Mouse (Mus musculus): ENCODE measurements around the gene Ankrd66. TPM values are rescaled to one million over a fixed set of nuclear protein-coding genes. Genes with fewer than 3 reads are reported as not detected.

Ankrd66 gene
- polyA plus RNA-seq (2014; fragmentation: Nextera tagmentation; extraction: Ambion mirVana), result 0.25 and 0.48 TPM in 2 replicates

- Histone ChIP-seq H3K4me1 (ENCODE audit: control insufficient read depth, insufficient read depth, low read length) (no peaks in the 10 kb centered on the region), H3K27me3 (ENCODE audit: control insufficient read depth, insufficient read depth, low read length) (no peaks in the 10 kb centered on the region), H3K36me3 (ENCODE audit: control insufficient read depth, insufficient read depth, low read length) (no peaks in the 10 kb centered on the region), H3K9ac (replicated peaks; ENCODE audit: low read depth, low read length) (no peak within 1 kb of the TSS), H3K9me3 (ENCODE audit: control insufficient read depth, low read length) (no peaks in the 10 kb centered on the region), H3K4me2 (ENCODE audit: low read depth, low read length) (no peak within 1 kb of the TSS), H3K27ac (ENCODE audit: low read depth, low read length) (no peak within 1 kb of the TSS), H3K4me3 (ENCODE audit: low read depth, low read length) (no peak within 1 kb of the TSS)
- ATAC-seq (ENCODE audit: low read depth), result no peak
- WGBS, result 67% methylated on average over 1 of the region's 1 CpGs
Observed at GRCm38 (mm10) chr17:43543539-43543938, at the start of gene Ankrd66. TSS of gene Ankrd66 (minus strand) at chr17:43543639.

GRCm38 (mm10) chr17:43592296-43593291, 49.2 kb upstream of the Ankrd66 start:
- Histone ChIP-seq H3K4me2 (ENCODE audit: low read depth, low read length) (no peak overlapping the region), H3K4me3 (ENCODE audit: low read depth, low read length) (no peak overlapping the region), H3K27me3 (ENCODE audit: control insufficient read depth, insufficient read depth, low read length) (no peaks in the 10 kb centered on the region), H3K4me1 (ENCODE audit: control insufficient read depth, insufficient read depth, low read length) (no peaks in the 10 kb centered on the region), H3K36me3 (ENCODE audit: control insufficient read depth, insufficient read depth, low read length) (no peaks in the 10 kb centered on the region), H3K27ac (ENCODE audit: low read depth, low read length) (no peak overlapping the region), H3K9me3 (ENCODE audit: control insufficient read depth, low read length) (no peaks in the 10 kb centered on the region), H3K9ac (replicated peaks; ENCODE audit: low read depth, low read length) (no peak overlapping the region)
- no peak for ATAC-seq (ENCODE audit: low read depth)
- WGBS, result 91% methylated on average over 21 of the region's 21 CpGs

GRCm38 (mm10) chr17:43590531-43590930, 47.1 kb upstream of the Ankrd66 start:
- ATAC-seq (ENCODE audit: low read depth), result no peak
- 75% methylated on average over 5 of the region's 5 CpGs for WGBS
- Histone ChIP-seq H3K4me1 (ENCODE audit: control insufficient read depth, insufficient read depth, low read length) (no peaks in the 10 kb centered on the region), H3K4me2 (ENCODE audit: low read depth, low read length) (no peak overlapping the region), H3K9me3 (ENCODE audit: control insufficient read depth, low read length) (no peaks in the 10 kb centered on the region), H3K36me3 (ENCODE audit: control insufficient read depth, insufficient read depth, low read length) (no peaks in the 10 kb centered on the region), H3K4me3 (ENCODE audit: low read depth, low read length) (no peak overlapping the region), H3K27me3 (ENCODE audit: control insufficient read depth, insufficient read depth, low read length) (no peaks in the 10 kb centered on the region), H3K27ac (ENCODE audit: low read depth, low read length) (no peak overlapping the region), H3K9ac (replicated peaks; ENCODE audit: low read depth, low read length) (no peak overlapping the region)

DNA sequence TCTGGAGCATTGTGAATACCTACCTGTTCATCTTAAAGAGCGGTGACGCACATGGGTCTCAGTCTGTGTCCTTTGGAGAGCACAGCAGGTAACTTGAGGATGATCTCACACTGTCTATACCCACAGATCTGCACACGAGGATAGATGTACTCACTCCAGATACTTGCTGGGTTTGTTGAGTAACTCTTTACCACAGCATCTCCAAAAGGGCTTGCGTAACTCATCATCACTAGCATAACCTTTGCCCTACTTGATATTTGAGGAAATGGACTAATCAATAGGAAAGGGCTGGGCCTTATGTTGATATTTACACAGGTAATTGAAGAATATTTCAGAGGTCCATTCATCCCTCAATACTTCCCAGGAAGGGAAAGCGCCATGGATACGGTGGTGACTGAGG, 46.3 kb upstream of the Ankrd66 start:
- H3K9ac ChIP-seq (replicated peaks; ENCODE audit: low read depth, low read length), result no peak overlapping the region
- H3K27me3 ChIP-seq (ENCODE audit: control insufficient read depth, insufficient read depth, low read length), result no peaks in the 10 kb centered on the region
- 96% methylated on average over 6 of the region's 6 CpGs for WGBS
- H3K9me3 ChIP-seq (ENCODE audit: control insufficient read depth, low read length), result no peaks in the 10 kb centered on the region
- no peaks in the 10 kb centered on the region for H3K4me1 ChIP-seq (ENCODE audit: control insufficient read depth, insufficient read depth, low read length)
- H3K4me3 ChIP-seq (ENCODE audit: low read depth, low read length), result no peak overlapping the region
- no peak overlapping the region for H3K27ac ChIP-seq (ENCODE audit: low read depth, low read length)
- no peak for ATAC-seq (ENCODE audit: low read depth)
- no peaks in the 10 kb centered on the region for H3K36me3 ChIP-seq (ENCODE audit: control insufficient read depth, insufficient read depth, low read length)
- H3K4me2 ChIP-seq (ENCODE audit: low read depth, low read length), result no peak overlapping the region

DNA sequence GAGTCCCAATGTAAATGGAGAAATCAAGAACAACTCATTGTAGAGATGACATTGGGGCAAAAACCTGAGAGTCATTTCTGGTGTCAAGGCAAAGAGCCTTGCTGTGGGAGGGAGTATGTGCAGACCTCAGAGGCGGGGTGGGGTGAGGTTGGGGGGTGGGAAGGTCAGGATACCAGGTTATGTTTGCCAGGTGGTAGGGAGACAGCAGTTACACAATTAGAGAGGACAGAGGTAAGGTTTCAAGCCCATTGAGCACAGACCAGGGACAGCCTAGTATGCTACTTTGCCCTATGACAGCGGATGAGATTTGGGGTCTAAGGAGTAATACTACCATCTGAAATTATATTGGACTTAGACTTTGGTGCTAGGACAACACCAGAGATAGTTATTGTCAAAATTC, 43.8 kb upstream of the Ankrd66 start:
- Histone ChIP-seq H3K27me3 (ENCODE audit: control insufficient read depth, insufficient read depth, low read length) (no peaks in the 10 kb centered on the region), H3K27ac (ENCODE audit: low read depth, low read length) (no peak overlapping the region), H3K36me3 (ENCODE audit: control insufficient read depth, insufficient read depth, low read length) (no peaks in the 10 kb centered on the region), H3K4me1 (ENCODE audit: control insufficient read depth, insufficient read depth, low read length) (no peaks in the 10 kb centered on the region), H3K9ac (replicated peaks; ENCODE audit: low read depth, low read length) (no peak overlapping the region), H3K4me2 (ENCODE audit: low read depth, low read length) (no peak overlapping the region), H3K9me3 (ENCODE audit: control insufficient read depth, low read length) (no peaks in the 10 kb centered on the region), H3K4me3 (ENCODE audit: low read depth, low read length) (no peak overlapping the region)
- ATAC-seq (ENCODE audit: low read depth), result no peak
- 96% methylated on average over 2 of the region's 2 CpGs for WGBS

DNA sequence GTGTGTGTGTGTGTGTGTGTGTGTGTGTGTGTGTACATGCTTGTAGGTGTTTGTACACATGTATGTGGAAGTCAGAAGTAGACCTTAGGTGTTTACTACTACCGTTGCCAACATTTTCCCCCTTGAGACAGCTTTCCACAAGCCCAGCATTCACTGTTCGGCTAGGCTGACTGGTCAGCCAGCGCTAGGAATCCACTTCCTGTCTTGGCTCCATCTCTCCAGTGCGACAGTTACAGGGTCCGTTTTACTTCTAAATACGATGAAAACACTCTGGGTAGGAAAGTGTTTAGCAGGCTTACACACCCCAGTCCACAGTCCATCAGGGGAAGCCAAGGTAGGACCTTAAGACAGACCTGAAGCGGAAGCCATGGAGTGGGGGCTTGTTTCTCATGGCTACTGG, 41.3 kb upstream of the Ankrd66 start:
- Histone ChIP-seq H3K4me2 (ENCODE audit: low read depth, low read length) (no peak overlapping the region), H3K27ac (ENCODE audit: low read depth, low read length) (no peak overlapping the region), H3K4me1 (ENCODE audit: control insufficient read depth, insufficient read depth, low read length) (no peaks in the 10 kb centered on the region), H3K36me3 (ENCODE audit: control insufficient read depth, insufficient read depth, low read length) (no peaks in the 10 kb centered on the region), H3K9me3 (ENCODE audit: control insufficient read depth, low read length) (no peaks in the 10 kb centered on the region), H3K9ac (replicated peaks; ENCODE audit: low read depth, low read length) (no peak overlapping the region), H3K27me3 (ENCODE audit: control insufficient read depth, insufficient read depth, low read length) (no peaks in the 10 kb centered on the region), H3K4me3 (ENCODE audit: low read depth, low read length) (no peak overlapping the region)
- 91% methylated on average over 7 of the region's 7 CpGs for WGBS
- no peak for ATAC-seq (ENCODE audit: low read depth)

DNA sequence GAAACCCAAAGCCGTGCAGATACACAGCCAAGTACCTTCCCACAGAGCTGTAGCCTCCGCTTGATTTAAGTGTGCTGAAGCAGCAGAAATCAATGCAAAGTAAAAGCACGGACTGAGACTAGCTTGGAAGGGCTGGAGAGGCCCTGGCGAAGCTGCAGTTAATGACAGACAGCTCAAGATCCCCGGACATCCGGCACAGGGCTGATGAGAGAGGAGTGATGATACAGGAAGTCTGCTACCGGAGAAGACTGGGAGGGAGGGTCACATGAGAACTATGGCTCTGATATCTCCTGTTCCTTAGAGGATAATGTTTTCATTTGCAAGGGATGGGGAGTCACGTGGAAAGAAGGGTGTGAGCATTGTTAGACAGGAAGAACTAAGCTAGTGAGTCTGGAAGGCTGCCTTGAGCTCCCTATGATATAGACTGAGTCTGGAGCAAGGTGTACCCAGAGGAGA, 37.6 kb upstream of the Ankrd66 start:
- 29% methylated on average over 8 of the region's 8 CpGs for WGBS

GRCm38 (mm10) chr17:43580456-43580855, 37.0 kb upstream of the Ankrd66 start:
- Histone ChIP-seq H3K9ac (replicated peaks; ENCODE audit: low read depth, low read length) (no peak overlapping the region), H3K4me2 (ENCODE audit: low read depth, low read length) (no peak overlapping the region), H3K4me1 (ENCODE audit: control insufficient read depth, insufficient read depth, low read length) (no peaks in the 10 kb centered on the region), H3K9me3 (ENCODE audit: control insufficient read depth, low read length) (no peaks in the 10 kb centered on the region), H3K27me3 (ENCODE audit: control insufficient read depth, insufficient read depth, low read length) (no peaks in the 10 kb centered on the region), H3K4me3 (ENCODE audit: low read depth, low read length) (no peak overlapping the region), H3K27ac (ENCODE audit: low read depth, low read length) (no peak overlapping the region), H3K36me3 (ENCODE audit: control insufficient read depth, insufficient read depth, low read length) (no peaks in the 10 kb centered on the region)
- 46% methylated on average over 3 of the region's 3 CpGs for WGBS
- ATAC-seq (ENCODE audit: low read depth), result no peak

More for the DNA sequence above, 37.6 kb upstream of the Ankrd66 start:
- ATAC-seq (ENCODE audit: low read depth), result peak; percentile 81; the same call in 1 of the 2 replicates
- Histone ChIP-seq H3K9ac (replicated peaks; ENCODE audit: low read depth, low read length) (no peak overlapping the region), H3K9me3 (ENCODE audit: control insufficient read depth, low read length) (no peaks in the 10 kb centered on the region), H3K27me3 (ENCODE audit: control insufficient read depth, insufficient read depth, low read length) (no peaks in the 10 kb centered on the region), H3K36me3 (ENCODE audit: control insufficient read depth, insufficient read depth, low read length) (no peaks in the 10 kb centered on the region), H3K4me3 (ENCODE audit: low read depth, low read length) (no peak overlapping the region), H3K4me2 (ENCODE audit: low read depth, low read length) (no peak overlapping the region; the same call in 1 of the 2 replicates), H3K4me1 (ENCODE audit: control insufficient read depth, insufficient read depth, low read length) (no peaks in the 10 kb centered on the region), H3K27ac (ENCODE audit: low read depth, low read length) (no peak overlapping the region)

- Histone ChIP-seq H3K27me3 (ENCODE audit: control insufficient read depth, insufficient read depth, low read length) (no peaks in the 10 kb centered on the region), H3K9me3 (ENCODE audit: control insufficient read depth, low read length) (no peaks in the 10 kb centered on the region), H3K9ac (replicated peaks; ENCODE audit: low read depth, low read length) (no peak overlapping the region), H3K4me1 (ENCODE audit: control insufficient read depth, insufficient read depth, low read length) (no peaks in the 10 kb centered on the region), H3K36me3 (ENCODE audit: control insufficient read depth, insufficient read depth, low read length) (no peaks in the 10 kb centered on the region), H3K4me3 (ENCODE audit: low read depth, low read length) (no peak overlapping the region), H3K4me2 (ENCODE audit: low read depth, low read length) (no peak overlapping the region), H3K27ac (ENCODE audit: low read depth, low read length) (no peak overlapping the region)
- ATAC-seq (ENCODE audit: low read depth), result no peak
- WGBS, result 11% methylated on average over 3 of the region's 3 CpGs
Observed at GRCm38 (mm10) chr17:43573624-43574073, 30.2 kb upstream of the Ankrd66 start.
